Mouse (Mus musculus): ENCODE measurements at regions not wholly inside any gene's neighbourhood (a gene's known extent, or its start where the extent isn't known, plus 50 kb on each side); places are given as distances from the start of the nearest gene placed in this dataset.
"Not testable (repeated sequence)": the region's sequence is repeated elsewhere in the genome, so short reads cannot be mapped to it uniquely, and the experiment has no call there.

DNA sequence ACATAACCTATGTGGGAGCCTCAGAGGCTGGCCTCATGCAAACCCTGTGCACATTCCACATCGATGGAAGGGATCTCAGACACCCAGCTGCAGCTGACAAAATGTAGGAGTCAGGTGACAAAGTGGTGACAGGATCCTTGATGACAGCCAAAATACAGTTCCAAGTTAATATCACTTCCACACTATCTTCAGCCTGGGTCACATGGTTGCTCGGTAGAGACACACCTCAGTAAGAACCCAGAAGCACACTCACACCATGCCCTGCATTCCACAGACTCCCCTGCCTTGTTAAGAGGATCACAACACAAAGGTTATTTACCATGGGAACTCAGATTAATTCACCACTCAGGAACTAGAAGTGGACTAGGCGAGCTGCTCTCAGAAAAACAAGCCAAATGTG lies 505.4 kb upstream of the Hsf2 start:
- intact Hi-C loops (cut with DNase I), result no loop called here
- DNase-seq, result no peak

- intact Hi-C loops (cut with DNase I), result no loop called here
- DNase-seq, result no peak
These were observed 503.5 kb upstream of the Hsf2 start for GRCm38 (mm10) chr10:56982526-56983190.

DNA sequence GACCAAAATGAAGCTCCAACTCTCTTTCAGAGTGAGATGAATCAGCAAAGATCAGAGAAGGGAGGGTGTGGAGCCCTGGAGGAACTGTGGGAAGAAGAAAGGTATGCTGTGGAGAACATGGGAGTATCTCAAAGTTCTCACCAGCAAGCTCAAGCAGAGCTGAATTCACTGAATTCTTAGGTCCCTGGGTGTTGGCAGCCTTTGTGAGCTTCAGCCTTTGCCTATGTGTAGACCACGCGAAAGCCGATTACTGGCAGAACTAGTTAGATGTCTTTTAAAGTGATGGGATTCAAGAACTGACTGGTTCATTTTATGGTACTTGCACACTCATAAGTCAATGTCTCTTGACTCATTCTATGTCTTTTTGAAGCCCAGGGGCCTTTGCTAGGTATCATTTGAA lies 491.2 kb upstream of the Hsf2 start:
- intact Hi-C loops (cut with DNase I), result no loop called here
- no peak for DNase-seq

DNA sequence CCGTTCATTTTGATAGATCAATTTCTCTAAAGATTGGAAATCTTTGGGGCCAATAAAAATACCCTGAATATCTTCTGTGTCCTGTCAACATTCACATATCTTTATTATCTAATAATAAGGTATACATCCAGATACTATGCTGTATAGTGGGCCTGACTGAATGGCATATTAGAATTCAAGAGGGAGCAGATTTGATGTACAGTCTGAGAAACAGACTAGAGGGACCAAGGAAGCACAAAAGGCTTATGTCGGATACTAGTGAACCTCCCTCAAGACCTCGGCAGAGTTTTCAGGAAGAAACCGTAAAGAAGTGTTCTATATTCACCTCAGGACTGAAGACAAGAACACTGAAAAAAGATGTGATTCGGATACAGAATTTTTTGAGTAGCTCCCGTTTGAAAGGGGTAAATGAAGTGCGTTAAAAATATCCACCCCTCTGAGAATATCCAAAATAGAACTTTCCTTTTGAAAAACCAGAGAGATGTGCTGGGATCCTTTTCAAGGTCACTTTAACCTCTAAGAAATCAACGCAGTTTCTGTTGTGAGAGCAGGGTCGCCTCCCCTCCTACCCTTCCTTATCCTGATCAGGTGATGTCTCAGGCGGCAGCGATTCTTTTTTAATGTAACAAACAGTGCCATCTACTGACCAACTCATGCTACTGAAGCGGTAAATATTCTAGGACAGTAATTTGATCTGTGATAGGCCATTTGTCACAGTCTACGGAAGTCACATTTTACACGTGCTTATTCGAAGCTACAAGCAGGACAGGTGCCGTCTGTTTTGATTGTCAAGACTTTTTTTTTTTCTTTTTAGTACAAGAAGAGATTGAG lies 485.1 kb upstream of the Hsf2 start:
- intact Hi-C loops (cut with DNase I), result loop anchor here (5.0 kb wide), 1 partner anchor 634 kb away; no protein-coding TSS in a partner anchor
- peak in 1 of 2 experiments; percentile 14 for DNase-seq

DNA sequence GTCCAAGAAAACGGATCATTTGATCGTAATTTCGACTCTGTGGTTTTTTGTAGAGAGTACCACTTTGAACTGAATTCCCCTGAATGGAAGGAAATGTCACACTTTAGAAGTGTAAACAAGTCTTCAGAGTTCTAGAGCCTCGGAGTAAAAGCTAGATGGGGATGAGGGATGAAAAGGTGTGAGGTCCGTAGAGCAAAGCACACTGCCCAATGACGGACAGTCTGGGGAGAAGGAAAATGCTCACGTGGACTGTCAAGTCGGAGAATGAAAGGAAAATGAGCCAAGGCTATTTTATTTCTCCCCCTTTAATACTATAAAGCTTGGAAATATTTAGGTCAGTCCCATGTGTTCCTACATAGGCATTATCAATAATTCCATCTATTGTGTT lies 484.5 kb upstream of the Hsf2 start:
- DNase-seq, result no peak
- intact Hi-C loops (cut with DNase I), result loop anchor here (5.0 kb wide), 1 partner anchor 634 kb away; no protein-coding TSS in a partner anchor

GRCm38 (mm10) chr10:57037641-57038040 lies 448.5 kb upstream of the Hsf2 start:
- DNase-seq, result no peak
- intact Hi-C loops (cut with DNase I), result no loop called here

DNA sequence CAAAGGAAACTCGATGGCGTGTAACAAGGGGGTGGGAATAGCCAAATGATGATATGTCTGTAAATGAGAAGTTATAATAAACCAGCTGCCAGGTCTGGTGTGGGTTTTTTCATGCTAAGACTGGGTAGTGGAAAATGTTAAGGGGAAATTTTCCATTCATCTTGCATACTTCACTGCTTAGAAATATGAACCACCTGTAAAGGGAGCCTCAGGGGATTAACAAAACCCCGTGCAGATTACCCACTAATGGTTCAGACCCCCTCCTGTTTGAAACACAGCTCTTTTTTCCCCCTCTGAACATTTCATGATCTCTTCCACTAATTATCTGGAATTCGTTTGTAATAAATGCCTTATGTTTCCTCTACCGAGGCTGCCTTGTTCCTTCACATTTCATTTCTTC lies 446.0 kb upstream of the Hsf2 start:
- DNase-seq, result no peak
- intact Hi-C loops (cut with DNase I), result no loop called here

DNA sequence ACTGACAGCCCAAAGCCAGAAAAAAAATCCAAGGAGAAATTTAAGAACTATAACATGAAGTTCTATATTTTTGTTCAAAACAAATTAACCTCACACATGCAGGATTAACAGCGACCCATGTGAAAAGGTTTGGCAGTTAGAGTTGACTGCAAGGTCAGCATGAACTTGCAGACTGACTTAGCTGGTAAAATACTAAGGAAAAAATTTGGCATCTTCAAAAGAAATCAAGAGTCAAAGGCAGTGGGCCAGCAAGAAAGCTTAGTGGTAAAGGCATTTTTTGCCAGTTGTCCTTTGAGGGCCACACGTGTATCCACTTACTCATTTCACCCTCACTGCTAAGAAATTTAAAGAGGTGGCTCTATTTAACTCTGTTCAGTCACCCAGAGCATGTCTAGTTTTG lies 440.2 kb upstream of the Hsf2 start:
- DNase-seq, result no peak
- intact Hi-C loops (cut with DNase I), result no loop called here

DNA sequence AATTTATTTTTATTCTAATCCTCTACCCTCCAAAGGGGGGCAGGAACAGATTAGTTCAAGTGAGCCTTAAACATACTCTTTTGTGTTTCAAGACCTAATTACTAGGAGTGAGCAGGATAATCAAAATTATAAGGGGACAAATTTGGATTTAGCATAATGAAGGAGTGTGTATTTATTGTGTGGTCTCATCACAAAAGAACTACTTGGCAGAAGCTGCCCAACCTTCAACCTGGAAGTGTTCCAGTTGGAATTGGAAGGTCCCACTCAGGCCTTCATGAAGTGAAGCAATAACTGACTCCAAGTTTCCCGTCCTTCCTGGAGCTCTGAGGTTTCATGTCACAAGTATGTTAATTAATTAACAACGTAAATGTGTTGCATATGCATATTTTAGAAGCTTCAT lies 439.3 kb upstream of the Hsf2 start:
- intact Hi-C loops (cut with DNase I), result no loop called here
- DNase-seq, result no peak

DNA sequence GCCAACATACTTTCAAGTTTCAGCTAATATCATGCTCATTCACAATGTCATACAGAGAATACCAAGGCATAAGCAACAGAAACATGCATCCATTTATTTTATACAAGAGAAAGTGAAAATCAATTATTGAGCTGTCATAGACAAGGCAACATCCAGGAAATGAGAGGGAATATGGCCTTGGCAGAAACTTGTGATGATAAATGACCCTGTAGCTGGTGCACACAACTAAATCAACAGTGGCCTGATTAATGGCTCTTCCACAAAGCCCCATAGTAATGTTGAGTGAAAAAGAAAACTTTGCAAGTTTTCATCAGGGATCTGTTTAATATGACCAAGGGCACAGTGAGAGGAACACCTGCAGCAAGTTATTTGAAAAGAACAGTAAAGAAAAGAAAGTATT lies 438.5 kb upstream of the Hsf2 start:
- DNase-seq, result no peak
- intact Hi-C loops (cut with DNase I), result no loop called here

- DNase-seq; intact Hi-C loops (cut with DNase I): not testable (repeated sequence)
These were observed 432.8 kb upstream of the Hsf2 start for GRCm38 (mm10) chr10:57053375-57053774.

- intact Hi-C loops (cut with DNase I), result no loop called here
- no peak for DNase-seq
These were observed 396.1 kb upstream of the Hsf2 start for GRCm38 (mm10) chr10:57090131-57090530.

DNA sequence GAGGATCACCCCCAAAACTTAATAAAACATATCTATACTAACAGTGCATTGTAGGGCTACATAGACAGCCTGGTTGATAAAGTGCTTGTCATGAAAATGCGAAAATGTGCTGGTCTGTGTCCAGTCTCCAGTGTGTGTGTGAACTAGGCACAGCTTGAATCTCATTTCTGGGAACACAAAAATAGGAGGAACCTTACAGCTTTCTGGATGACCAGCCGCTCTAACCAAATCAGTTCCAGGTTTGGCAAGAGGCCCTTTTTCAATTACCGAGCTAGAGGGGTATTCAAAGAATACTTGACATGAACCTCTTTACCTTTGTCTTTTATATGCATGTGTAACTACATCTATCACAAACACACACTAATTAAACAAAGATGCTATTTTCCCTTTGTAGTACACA lies 390.3 kb upstream of the Hsf2 start:
- DNase-seq, result no peak
- intact Hi-C loops (cut with DNase I), result no loop called here

DNA sequence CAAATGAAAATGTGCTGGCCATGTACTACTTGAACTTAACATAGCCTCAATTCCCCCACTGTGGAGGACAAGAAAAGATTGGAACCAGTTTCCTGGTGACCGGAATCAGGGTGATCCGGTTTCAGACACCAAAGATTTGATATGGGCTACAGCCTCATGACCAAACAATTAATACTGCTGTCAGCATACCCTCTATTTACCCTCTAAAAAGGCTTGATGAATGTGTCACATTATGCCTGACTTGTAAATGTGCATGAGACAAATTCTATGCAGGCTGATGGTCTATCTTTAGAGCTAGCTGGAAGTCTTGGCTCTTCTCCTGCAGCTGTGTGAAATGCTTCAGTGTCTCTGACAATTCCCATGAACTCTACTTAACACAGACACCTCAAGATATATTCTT lies 372.8 kb upstream of the Hsf2 start:
- no peak for DNase-seq
- intact Hi-C loops (cut with DNase I), result no loop called here

DNA sequence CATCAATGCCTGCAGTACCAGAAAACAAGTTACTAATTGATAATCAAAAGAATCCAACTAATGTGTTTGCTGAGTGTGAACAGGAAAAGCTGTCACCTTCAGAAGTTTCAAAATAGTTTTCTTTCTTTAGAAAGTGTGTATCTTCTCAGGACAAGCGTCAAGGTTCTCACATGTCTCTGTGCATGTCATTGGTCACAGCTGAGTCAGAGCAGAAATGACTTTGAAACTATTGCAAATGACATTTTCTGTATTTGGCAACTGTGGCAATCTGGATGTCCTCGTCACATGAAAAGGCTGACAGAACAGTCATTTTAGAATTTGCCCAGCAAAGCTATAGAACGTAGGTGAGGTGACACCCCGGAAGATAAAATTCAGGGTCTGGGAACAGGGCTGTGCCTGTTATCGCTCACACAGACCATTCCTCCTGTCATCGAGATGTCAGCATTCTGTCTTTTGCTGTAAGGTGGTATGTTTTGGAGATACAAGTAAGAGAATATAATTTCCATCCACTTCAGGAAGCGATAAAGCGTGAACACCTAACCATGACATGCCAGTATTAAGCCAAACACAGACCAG lies 371.4 kb upstream of the Hsf2 start:
- intact Hi-C loops (cut with DNase I), result no loop called here
- no peak for DNase-seq

DNA sequence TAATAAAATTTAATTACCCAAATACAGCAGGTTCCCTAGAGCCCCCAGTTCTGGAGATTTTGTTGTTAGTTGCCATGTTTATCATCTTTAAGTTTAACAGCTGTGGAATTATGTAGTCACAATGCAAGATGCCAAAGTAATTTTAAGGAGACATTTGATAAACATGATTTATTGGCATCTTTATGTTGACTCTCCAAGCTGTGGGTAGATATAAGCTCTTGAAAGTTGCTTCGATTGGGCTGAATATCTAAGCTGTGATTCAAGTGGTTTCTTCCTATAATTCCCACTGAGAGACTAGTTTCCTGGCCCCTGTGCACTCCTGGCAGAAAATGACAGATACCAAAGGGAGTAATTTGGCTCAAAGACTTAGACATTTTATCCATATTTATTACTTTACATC lies 364.7 kb upstream of the Hsf2 start:
- intact Hi-C loops (cut with DNase I), result no loop called here
- DNase-seq, result no peak

- intact Hi-C loops (cut with DNase I), result no loop called here
- DNase-seq, result no peak
These were observed 359.0 kb upstream of the Hsf2 start for GRCm38 (mm10) chr10:57127185-57127584.

- intact Hi-C loops (cut with DNase I), result no loop called here
- no peak for DNase-seq
These were observed 329.8 kb upstream of the Hsf2 start for GRCm38 (mm10) chr10:57156426-57156825.

DNA sequence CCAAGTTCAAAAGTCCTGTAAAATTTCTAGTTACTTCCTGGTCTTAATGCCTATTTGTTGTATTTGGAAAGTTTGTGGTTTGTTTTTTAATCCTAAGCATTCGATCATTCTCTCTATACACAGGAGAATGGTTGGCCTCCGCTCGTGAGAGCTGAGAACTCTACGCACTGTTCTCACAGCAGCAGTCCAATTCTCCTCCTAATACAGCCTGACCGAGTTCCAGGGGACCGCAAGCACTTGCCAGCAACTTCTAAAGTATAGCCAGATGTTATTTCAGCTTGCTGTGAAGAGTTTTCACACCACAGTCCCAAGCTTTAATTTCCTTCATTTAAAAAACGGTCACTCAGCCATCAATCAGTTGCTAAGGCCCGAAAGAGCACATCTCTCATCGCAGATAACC lies 329.3 kb upstream of the Hsf2 start:
- DNase-seq, result peak; percentile 34 to 39
- intact Hi-C loops (cut with DNase I), result no loop called here

GRCm38 (mm10) chr10:57160546-57160945 lies 325.6 kb upstream of the Hsf2 start:
- no peak for DNase-seq
- intact Hi-C loops (cut with DNase I), result no loop called here

DNA sequence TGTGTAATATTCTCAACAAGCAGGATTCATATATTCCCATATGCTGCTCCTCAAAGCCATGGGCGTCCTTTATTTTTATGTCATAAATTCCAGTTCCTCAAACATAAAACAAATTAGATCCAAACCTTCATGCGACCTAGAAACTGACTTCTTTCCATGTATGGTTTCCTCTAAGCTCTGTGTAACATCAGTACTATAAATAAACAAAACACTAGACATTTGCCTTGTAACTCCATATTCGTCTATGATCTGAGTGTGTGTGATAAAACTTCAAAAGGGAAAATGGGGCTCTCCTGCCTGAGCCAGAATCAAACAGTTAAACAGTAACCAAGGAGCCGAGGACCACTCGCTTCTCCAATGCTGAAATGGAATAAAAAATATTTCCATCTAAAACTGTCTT lies 322.8 kb upstream of the Hsf2 start:
- no peak for DNase-seq
- intact Hi-C loops (cut with DNase I), result no loop called here

GRCm38 (mm10) chr10:57183560-57183959 lies 302.6 kb upstream of the Hsf2 start:
- intact Hi-C loops (cut with DNase I), result no loop called here

More at GRCm38 (mm10) chr10:57183560-57183959, 302.6 kb upstream of the Hsf2 start:
- peak in 1 of 2 experiments; percentile 45 for DNase-seq

Measured in gastrocnemius, postnatal 36 days (tissue).